Mouse (Mus musculus): ENCODE data around the gene 6030458C11Rik. TPM values are rescaled to one million over a fixed set of nuclear protein-coding genes. Genes with fewer than 3 reads are reported as not detected.
"Not testable (repeated sequence)": the region's sequence is repeated elsewhere in the genome, so short reads cannot be mapped to it uniquely, and the experiment has no call there.

The 6030458C11Rik gene
- total RNA-seq, 2 experiments from 2014 or later: 11.0 to 13.0 TPM

DNA sequence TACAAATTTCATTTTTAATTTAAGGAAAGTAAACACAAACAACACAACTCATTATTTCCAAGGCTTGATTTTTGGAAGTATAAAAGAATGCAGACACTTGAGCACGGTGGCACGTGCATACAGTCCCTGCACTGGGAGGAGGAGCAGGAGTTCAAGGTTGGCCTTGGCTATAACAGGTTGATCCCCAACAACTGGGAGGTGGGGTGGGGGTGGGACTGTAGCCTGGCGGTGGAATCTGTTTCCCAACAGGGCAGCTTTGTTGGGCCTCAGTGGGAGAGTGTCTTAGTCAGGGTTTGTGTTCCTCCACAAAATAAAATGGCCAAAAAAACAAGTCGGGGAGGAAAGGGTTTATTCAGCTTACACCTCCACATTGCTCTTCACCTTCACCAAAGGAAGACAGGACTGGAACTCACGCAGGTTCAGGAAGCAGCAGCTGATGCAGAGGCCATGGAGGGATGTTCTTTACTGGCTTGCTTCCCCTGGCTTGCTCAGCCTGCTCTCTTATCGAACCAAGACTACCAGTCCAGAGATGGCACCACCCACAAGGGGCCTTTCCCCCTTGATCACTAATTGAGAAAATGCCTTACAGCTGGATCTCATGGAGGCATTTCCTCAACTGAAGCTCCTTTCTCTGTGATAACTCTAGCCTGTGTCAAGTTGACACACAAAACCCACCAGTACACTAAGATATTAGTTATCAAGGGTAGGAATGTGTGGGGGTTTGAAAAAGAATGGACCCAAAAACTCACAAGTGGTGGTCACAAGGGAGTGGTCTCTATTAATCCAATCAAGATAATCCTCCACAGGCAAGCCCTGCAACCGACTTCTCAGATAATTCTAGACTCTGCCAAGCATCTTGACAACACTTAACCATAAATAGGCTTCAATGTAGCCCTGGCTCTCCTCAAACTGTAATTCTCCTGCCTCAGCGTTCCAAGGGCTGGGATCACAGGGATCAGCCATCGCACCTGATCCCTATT is 1.7 kb downstream of the 6030458C11Rik start:
- no peak for DNase-seq (ENCODE audit: low spot score in 2 of 2)

DNA sequence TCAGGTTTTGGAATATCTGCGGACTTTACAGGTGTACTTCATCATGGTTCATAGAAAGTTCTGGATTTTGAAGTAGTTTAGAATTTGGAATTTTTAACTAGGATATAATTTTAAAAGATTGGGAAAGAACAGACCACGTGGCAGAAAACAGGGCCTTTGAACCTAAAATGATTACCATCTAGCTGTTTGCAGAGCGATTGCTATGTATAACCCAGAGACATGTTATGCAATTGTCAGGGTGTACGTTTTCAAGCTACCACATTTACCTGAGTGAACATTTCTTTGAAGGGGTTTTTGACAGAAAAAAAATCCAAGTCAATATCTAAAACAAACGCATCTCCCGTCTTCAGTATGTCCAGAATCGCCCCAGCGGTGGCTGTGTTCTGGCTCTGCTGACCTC is 6.9 kb downstream of the 6030458C11Rik start:
- DNase-seq (ENCODE audit: low spot score in 2 of 2): no peak

DNA sequence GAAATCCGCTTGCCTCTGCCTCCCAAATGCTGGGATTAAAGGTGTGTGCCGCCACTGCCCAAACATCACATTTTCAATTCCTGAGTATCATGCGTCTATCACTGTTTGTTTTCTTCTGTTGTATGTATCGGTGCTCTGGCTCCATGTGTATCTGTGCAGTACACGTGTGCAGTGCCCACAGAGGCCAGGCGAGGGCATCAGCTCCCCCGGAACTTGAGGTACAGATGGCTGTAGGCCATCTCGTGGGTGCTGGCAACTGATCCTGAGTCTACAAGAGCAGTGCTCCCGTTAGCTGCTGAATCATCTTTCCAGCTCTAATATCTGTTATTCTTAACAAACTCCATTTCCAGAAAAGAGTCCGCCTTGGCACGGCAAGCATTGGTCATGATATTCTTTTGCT is 11.8 kb downstream of the 6030458C11Rik start:
- no peak for DNase-seq (ENCODE audit: low spot score in 2 of 2)

DNA sequence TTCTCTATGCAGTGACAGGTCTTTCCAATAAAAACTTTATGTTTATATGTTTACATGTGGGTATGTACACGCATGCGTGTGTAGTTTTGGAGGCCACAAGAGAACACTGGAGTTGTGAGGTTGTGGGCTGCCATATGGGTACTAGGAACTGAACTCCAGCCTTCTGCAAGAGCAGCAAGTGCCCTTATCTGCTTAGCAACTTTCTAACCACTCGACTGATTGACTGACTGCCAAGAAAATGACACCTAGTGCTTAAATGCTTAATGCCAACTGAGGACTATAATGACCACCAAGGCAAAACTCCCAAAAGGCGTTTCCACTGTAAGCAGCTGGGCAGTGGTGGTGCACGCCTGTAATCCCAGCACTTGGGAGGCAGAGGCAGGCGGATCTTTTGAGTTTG is 15.1 kb downstream of the 6030458C11Rik start:
- DNase-seq (ENCODE audit: low spot score in 2 of 2): no peak

DNA sequence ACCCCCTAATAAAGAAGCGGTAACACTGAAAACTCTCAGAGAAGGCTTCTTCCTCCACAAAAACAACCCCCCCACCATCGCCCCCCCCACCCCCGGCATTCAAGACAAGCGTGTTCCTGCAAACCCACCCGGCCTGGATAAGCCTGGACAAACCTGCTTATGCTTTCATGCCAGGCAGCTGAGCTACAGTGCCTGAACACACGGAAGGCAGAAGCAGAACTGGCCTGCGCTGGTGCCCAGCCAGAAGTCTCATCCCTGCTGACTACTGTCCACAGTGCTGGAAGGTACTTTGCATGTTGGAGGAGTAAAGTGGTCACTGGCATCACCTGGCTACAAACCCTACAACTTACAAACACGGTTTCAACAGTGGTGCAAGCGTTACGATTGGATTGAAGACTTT is 17.4 kb downstream of the 6030458C11Rik start:
- no peak for DNase-seq (ENCODE audit: low spot score in 2 of 2)

DNA sequence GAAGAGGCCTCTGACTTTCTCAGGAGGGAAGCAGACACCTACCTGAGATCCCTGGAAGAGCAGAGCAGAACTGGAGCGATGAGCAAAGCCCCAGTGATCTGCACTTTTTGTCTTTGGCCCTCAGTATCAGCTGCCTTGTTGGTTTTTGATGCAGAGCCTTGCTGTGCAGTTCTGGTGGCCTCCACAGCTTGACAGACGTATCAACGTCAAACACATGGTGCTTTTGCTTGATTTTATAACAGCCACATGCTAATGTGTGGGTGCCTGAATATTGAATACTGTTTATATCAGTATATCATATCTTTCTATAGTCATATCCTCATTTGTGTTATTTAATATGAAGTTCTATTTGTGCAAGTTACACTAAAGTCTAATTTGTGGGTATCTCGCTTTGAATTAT is 19.4 kb downstream of the 6030458C11Rik start:
- no peak for DNase-seq (ENCODE audit: low spot score in 2 of 2)

DNA sequence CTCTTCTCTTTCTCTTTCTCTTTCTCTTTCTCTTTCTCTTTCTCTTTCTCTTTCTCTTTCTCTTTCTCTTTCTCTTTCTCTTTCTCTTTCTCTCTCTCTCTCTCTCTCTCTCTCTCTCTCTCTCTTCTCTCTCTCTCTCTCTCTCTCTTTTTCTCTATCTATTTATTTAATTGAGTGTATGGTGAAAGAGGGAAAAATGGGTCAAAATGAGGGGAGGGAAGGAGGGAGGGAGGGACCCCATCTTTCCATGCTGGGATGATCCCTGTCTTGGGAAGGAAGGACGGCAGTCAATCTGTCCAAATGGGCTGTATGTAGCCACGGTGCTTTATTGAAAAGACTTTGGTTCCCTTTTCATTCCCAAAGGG is 23.3 kb downstream of the 6030458C11Rik start:
- DNase-seq (ENCODE audit: low spot score in 2 of 2): not testable (repeated sequence)

DNA sequence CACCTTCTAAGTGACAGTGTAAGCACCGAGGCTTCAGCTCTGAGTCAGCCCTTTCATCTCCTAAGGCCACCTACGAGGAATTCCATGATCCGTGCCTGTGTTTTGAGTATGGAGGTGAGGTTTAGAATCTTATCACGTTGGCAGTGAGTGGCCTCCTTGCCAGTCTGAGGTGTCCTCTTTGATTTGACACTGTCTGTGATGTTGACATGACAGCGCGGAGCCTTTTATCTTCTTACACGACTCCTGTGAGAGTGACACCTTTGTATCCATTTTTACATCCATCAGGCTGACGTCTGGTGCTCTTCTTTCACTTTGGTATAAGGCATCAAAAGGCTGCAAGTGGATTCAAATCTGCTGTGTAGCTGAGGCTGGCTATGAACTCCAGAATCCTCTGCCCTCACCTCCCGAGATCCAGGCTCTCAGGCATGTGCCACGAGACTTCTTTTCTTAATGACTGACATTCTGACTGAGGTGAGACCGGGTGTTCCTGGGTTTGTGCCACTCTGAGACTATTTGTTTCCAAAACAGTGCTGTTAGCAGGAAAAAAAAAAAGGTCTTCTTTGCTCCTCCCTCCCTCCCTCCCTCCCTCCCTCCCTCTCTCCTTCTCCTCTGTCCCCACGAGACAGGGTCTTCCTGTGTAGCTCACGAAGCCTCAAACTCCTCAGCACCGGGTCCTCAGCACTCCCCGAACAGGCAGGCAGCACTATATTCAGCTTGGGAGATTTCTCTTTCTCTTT is 23.9 kb downstream of the 6030458C11Rik start:
- DNase-seq (ENCODE audit: low spot score in 2 of 2): no peak

DNA sequence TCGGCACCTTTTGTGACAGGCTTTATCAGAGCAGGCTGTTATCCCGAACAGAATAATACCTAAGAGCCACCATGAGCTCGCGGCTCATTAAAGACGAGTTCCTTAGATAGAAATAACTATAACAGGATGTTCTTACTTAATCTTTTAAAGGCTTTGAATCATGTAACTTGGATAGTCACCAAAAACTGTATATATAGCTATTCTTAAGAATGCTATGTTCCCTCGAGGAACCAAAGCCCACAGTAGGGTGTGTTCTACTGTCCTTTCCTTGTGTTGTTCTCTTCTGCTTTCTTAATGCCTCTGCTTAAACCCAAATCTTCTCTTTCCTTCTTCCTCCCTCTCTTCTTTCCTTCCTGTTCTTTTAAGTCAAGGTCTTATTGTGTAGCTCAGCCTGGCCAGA is 26.4 kb downstream of the 6030458C11Rik start:
- DNase-seq (ENCODE audit: low spot score in 2 of 2): no peak

DNA sequence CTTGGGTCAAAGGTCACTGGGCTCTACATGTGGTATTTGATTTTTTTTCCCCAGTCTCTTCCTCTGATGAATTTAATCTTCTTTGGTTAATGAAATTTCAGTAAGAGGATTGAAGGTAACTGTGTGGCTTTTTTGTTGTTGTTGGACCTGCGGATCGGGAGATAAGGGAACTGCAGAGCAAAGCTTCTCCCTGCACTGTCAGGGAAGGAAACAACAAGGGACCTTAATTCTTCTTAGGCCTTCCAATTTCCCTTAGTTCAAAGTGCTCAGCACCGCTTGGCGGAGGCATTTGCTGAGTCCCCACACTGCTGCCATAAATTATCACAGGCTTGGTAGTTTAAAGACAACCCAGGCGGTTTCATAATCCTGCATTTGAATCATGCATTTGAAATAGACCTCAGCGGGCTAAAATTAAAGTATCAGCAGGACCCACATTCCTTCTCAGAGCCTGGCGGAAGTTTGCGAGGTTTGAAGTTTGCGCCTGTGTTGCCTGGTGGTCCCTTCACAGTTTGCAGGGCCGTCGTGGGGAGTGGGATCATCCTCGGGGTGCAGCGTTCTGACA is 28.5 kb downstream of the 6030458C11Rik start:
- no peak for DNase-seq (ENCODE audit: low spot score in 2 of 2)

DNA sequence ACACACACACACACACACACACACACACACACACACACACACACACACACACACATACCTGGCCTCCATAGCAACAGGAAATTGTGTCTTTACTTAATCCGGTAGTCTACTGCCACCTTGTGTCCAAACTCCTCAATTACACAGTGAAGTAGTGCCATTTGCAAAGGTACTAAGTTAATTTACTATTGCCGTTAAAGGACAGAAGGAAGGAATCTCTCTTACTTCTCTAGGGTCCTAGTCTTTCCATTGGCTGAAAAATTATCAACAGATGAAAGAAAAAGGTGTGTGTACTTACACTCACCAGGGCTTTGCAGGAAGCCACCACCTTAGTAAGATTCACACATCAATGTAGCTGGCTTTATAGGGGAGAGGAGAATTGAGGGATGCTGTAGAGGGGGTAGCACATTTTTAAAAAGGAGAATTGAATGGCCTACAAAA is 29.0 kb downstream of the 6030458C11Rik start:
- DNase-seq (ENCODE audit: low spot score in 2 of 2): peak in 1 of 2 experiments; percentile 41

DNA sequence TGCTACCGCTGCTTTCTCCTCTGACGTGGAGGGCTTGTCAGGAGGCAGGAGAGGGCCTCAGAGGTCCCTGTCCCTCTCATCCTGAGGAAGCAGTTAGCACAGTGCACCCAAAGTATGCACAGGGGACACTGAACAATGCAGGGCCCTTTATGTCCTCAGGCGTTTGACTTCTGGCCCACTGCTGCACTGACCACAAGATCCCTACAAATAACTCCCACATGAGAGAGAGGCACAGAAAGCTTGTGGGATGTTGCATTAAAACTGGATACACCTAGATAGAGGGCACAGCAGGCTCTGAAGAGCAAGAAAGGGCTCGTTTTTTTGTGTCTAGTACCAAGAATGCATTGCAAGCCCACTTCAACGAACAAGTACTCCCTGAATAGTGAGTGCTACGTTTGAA is 30.1 kb downstream of the 6030458C11Rik start:
- DNase-seq (ENCODE audit: low spot score in 2 of 2): no peak

DNA sequence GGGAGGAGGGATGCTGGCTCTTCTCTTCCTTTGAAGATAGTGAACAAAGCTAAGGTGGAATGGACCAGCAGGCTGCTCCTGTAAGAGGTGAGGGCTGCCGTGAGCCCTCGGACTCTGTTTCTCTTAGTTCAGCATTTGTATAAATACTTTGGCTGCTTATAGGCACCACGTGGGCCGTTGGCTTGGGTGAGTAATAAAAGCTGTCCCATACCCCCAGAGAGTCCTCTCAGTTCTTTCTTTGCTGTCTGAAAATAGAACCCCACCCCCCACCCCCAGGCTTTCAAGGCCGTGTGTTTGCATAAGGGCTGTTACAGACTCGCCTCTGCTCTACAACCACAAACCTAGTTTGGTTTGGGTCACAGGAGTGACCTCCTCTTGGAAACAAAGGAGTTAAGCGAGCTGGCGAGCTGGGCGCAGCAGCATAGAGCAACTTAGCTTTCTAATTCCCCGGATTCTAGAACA is 35.0 kb downstream of the 6030458C11Rik start:
- DNase-seq (ENCODE audit: low spot score in 2 of 2): no peak

DNA sequence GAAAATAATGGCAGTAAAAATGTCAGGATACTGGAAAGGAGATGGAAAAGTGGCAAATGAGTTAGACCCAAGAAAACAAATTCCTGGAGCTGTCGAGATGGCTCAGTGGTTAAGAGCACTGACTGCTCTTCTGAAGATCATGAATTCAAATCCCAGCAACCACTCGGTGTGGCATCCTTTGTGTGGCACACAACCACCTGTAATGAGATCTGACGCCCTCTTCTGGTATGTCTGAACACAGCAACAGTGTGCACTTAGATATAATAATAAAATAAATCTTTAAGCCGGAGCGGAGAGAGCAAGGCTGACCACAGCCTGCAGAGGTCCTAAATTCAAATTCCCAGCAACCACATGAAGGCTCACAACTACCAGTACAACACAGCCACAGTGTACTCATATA is 35.9 kb downstream of the 6030458C11Rik start:
- no peak for DNase-seq (ENCODE audit: low spot score in 2 of 2)

DNA sequence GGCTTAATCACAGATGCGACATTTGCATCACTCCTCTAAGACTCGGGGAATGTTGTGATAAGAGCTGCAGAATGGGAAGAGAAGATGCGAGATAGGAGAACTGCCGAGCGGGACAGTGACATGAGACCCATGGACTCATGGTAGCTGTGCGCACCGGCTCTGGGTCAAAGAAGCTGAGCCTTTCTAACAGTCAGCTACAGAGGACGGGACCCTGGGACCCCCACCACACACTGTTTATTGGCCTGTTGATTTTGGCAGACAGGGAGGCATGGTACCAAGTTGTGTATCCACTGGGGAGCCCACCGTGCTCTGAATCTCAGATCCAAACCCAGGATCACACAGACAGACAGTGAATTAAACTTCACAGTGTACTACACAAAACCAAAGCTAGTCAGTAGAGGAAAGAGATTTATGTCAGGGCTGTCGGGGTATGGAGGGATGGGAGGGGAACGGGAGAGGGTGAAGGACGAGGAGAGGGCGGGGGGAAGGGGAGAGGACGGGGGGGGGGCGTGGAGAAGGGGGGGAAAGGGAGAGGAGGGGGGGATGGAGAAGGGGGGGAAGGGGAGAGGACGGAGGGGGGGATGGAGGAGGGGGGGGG is 42.6 kb downstream of the 6030458C11Rik start:
- DNase-seq (ENCODE audit: low spot score in 2 of 2): no peak

DNA sequence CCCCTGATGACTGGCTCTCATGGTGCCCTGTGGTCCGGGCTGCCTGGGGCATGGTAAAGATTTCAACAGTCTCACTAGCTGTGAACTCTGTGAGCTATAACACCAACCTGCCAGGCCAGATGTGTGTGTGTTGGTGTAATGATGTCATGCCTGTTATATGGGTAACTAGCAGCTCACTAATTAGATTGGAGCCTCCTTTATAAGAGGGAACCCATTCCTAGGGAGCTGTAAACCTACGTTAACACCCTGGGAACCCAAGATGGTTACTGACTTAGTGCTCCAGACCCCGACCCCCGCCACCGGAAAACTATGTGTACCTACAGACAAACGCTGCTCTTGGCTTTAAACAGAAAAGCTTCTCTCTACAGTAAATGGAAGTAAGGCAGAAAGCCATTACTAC is 43.2 kb downstream of the 6030458C11Rik start:
- DNase-seq (ENCODE audit: low spot score in 2 of 2): no peak

DNA sequence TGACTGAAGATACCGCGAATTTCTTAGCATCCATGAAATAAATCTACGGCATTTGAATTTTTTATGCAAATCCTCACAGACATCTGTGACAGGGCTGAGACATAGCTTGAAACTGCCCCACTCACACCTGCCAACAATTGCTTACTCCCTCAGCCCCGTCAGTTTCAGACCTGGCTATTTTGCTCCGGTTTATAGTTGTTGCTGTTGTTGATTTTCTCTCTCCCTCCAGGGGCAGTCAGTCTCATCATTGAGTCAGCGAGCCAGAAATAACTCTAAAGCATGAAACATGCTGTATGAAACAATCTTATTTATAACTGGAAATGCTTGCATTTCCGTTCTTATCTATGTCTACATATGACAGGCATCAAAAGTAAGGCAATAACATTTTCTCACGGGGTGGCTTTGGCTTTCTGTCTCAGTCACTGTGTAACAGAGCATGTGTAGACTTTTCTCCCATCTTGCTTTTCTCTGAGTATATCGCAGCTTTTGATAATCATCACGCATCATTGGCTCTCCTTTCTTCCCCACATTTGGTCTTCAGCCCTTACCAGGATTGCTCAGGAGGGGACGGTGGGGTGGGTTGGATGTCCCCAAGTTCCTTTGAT is 50.2 kb downstream of the 6030458C11Rik start:
- no peak for DNase-seq (ENCODE audit: low spot score in 2 of 2)

DNA sequence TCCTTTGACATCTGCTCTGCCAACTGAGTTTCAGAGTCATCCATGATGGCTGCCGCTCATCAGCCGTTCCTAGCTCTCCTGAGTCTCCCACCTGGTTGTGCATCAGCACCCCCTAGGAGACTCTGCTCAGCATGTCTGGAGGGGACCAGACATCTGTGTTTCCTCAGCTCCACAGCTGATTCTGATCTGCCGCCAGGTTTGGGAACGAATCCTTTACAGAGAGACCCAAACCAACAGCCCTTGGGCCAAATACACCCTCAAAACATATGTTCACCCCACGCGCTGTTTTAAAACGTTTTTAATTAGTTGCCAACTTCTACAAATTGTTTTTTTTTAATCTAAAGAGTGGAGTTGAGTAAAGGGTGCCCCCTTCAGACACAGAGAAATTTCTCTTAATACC is 53.5 kb downstream of the 6030458C11Rik start:
- no peak for DNase-seq (ENCODE audit: low spot score in 2 of 2)

DNA sequence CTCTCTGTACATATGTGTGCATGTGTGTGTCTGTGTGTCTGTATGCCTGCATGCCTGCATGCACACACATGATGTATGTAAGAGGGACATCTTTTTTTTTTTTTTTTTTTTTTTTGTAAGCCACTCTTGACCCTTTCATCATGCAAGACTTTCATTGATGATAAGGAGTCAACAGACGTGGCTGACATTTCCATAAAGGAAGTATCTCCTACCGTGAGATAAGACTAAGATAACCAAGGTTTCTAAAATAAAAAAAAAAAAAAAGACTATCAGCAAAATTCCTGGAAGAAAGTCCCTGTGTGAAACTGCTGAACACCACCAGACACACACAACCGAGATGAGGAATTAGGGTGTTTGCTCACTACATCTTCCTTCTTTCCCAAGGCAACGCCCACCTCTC is 57.6 kb downstream of the 6030458C11Rik start:
- DNase-seq (ENCODE audit: low spot score in 2 of 2): no peak

DNA sequence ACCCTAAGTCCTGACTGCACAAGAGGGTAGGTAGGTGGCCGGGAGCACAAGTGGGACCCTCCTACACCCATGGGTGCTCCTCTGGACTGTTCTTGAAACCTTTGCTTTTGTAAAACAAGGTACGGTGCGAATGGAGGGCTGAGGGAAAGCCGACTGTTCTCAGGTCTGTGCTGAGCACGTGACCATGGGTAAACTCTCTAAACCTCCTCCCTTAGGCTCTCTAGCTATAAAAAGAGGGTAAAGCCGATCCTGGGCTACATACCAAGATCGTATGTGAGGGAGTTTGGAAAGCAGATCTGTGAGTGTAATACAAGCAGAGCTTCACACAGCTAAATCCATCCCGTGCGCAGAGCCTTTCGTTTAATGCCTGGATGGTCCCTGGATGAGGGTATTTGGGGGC is 61.3 kb downstream of the 6030458C11Rik start:
- DNase-seq (ENCODE audit: low spot score in 2 of 2): no peak

All from adrenal gland, adult 18-20 months (tissue).